Mouse (Mus musculus) lung, postnatal 0 days (tissue): ENCODE measurements around the gene Limk1. TPM values are rescaled to one million over a fixed set of nuclear protein-coding genes. Genes with fewer than 3 reads are reported as not detected.
A peak's percentile ranks its signal among the peaks of the same experiment; 100 is the strongest.

Experiments
- ATAC-seq: fragments of 200-750 bp; cut with Nextera tagmentation; 2 replicates; pipeline ENCODE4 v1.8.0; 2017; ENCODE audit warnings: moderate library complexity
- DNase-seq: peaks from one replicate; pipeline ENCODE4 v3.0.0-alpha.2; 2016; ENCODE audit warnings: low spot score
- H3K27ac ChIP-seq: fragments of 300-500 bp; sonication (generic); 2 replicates; pipeline ENCODE4 v1.5.1; 2014; ENCODE audit warnings: antibody characterized with exemption, mild to moderate bottlenecking, low read length, mixed read lengths
- H3K27me3 ChIP-seq: fragments of 300-500 bp; sonication (generic); replicated peaks from 2 replicates; pipeline ENCODE4 v1.6.1; 2014; ENCODE audit warnings: low read length, mixed read lengths; ENCODE audit not compliant: insufficient read depth
- H3K36me3 ChIP-seq: fragments of 300-500 bp; sonication (generic); 2 replicates; pipeline ENCODE4 v1.6.1; 2014; ENCODE audit warnings: low read length, mixed read lengths; ENCODE audit not compliant: insufficient read depth
- H3K4me1 ChIP-seq: fragments of 300-500 bp; sonication (generic); 2 replicates; pipeline ENCODE4 v1.6.1; 2014; ENCODE audit warnings: antibody characterized with exemption, low read depth, low read length, mixed read lengths; ENCODE audit not compliant: insufficient read depth
- H3K4me2 ChIP-seq: fragments of 300-500 bp; sonication (generic); replicated peaks from 2 replicates; pipeline ENCODE4 v1.6.1; 2014; ENCODE audit warnings: low read depth, mild to moderate bottlenecking, low read length, moderate library complexity, mixed read lengths
- H3K4me3 ChIP-seq: fragments of 300-500 bp; sonication (generic); 2 replicates; pipeline ENCODE4 v1.5.1; 2014; ENCODE audit warnings: low read depth, low read length
- H3K9ac ChIP-seq: fragments of 300-500 bp; sonication (generic); replicated peaks from 2 replicates; pipeline ENCODE4 v1.6.1; 2014; ENCODE audit warnings: low read depth, mild to moderate bottlenecking
- H3K9me3 ChIP-seq: fragments of 300-500 bp; sonication (generic); 2 replicates; pipeline ENCODE4 v1.6.1; 2016; ENCODE audit warnings: low read length, mixed read lengths
- CTCF ChIP-seq: IDR thresholded peaks from 2 replicates; pipeline ENCODE4 v1.5.1; 2016; ENCODE audit warnings: antibody characterized with exemption, mild to moderate bottlenecking
- EP300 ChIP-seq: IDR thresholded peaks from 2 replicates; pipeline ENCODE4 v1.6.1; 2016; ENCODE audit warnings: antibody characterized with exemption, mild to moderate bottlenecking, control low read depth
- WGBS: fragments of 180-500 bp; shearing (Covaris S2); extraction: QIAGEN DNeasy Blood & Tissue Kit; methylation state at CpG from one replicate; pipeline ENCODE4 v1.1.7; 2014; 5-methylcytosine and 5-hydroxymethylcytosine counted together
- polyA plus RNA-seq: library from polyadenylated mRNA; unstranded; fragments of >200 nt; fragmentation: Nextera tagmentation; extraction: Ambion mirVana; gene quantifications from 2 replicates; pipeline ENCODE4 v1.2.1, GENCODE M21; 2015

Limk1 gene
- polyA plus RNA-seq, 1 experiment from 2014 or later: 10.2 TPM

DNA sequence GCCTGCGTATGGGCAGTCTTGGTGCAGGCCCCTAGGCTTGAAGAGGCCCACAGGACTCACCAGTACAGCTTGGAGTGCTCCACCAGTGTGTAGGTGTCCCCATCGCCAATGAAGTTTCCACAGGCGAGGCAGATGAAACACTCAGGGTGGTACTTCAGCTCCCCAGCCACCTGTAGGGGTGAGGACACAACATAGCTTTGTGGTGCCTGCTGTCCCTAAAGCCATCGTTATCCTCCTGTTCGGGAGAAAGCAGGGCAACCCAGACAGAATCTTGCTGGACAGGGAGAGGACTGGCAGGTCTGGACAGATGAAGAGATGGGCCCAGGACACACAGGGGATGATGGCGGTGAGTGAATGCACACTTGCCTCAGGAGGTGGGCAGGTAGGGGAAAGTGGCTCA lies 15.8 kb downstream of the Limk1 start:
- H3K36me3 ChIP-seq: 0 out of 2 replicates have a peak, but pooled peaks cover 14% of the 10 kb centered on the region
- H3K9me3 ChIP-seq: no peaks in the 10 kb centered on the region
- H3K4me3 ChIP-seq: no peak overlapping the region
- H3K9ac ChIP-seq: no peak overlapping the region
- H3K27ac ChIP-seq: no peak overlapping the region
- no peak overlapping the region for H3K4me2 ChIP-seq
- H3K4me1 ChIP-seq: peaks cover 15% of the 10 kb centered on the region; the same call in 1 of the 2 replicates
- TF ChIP-seq CTCF (no peak), EP300 (no peak)
- 88% methylated on average over 6 of the region's 6 CpGs for WGBS
- no peaks in the 10 kb centered on the region for H3K27me3 ChIP-seq
- DNase-seq: no peak
- no peak for ATAC-seq

DNA sequence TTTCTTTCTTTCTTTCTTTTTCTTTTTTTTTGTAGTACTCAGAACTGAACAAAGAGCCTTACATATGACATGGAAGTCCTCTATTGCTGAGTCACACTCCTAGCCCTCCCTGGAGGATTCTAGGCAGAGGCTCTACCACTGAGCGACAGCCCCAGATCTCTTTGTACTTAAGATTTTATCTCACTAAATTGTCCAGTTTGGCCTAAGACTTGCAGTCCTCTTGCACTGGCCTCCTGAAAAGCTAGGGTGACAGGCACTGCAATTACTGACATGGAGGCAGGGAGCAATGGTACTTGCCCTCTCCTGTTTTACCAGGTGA lies 16.2 kb downstream of the Limk1 start:
- H3K36me3 ChIP-seq: 0 out of 2 replicates have a peak, but pooled peaks cover 14% of the 10 kb centered on the region
- TF ChIP-seq EP300 (no peak), CTCF (no peak)
- 0 out of 2 replicates have a peak overlapping the region, but pooled peaks have one; percentile 28 for H3K27ac ChIP-seq
- no peaks in the 10 kb centered on the region for H3K9me3 ChIP-seq
- no peak overlapping the region for H3K4me2 ChIP-seq
- H3K27me3 ChIP-seq: no peaks in the 10 kb centered on the region
- 89% methylated on average over 1 of the region's 1 CpGs for WGBS
- no peak overlapping the region for H3K9ac ChIP-seq
- H3K4me3 ChIP-seq: no peak overlapping the region
- H3K4me1 ChIP-seq: peaks cover 15% of the 10 kb centered on the region; the same call in 1 of the 2 replicates
- no peak for DNase-seq
- ATAC-seq: no peak

DNA sequence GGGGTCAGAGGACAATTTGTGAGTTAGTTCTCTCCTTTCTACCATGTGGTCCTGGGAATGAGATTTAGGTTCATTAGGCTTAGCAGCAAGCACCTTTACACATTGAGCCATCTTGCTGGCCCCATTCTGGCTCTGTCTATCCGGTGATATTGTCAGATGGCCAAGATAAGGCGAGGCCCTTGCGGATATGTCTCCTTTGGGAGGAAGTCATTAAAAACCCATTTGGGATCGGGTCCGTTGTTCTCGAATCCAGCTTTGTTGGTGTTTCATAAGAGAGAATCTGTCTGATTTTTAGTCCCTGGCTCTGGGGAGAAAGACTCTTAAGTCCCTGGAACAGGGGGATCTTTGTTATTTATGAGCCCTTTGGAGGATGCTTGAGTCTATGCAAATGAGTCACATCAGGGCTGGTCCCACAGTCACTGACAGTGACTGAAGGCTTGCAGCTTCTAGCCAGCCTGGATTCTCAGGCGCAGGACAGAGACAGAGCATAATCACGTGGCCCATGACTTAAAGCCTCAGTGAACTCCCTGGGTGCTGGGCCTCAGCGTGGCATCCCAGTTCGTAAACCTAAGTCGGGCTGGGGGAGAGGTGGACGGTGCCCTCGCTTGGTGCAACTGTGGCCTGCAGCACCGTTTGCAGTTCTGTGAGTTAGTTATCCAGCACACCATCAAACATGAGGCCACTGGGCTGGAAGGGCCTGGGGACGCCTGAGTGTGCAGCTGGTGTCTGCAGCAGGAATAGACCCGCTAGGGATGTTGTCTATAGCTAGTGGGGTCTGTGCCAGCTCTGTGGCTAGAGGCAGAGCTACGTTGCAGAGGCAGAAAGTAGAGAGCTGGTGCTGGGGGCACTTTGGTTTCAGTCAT lies 16.8 kb downstream of the Limk1 start:
- TF ChIP-seq CTCF (no peak), EP300 (peak; percentile 12; the same call in 1 of the 2 replicates)
- WGBS: 56% methylated on average over 17 of the region's 17 CpGs
- ATAC-seq: no peak
- Histone ChIP-seq H3K4me3 (no peak overlapping the region), H3K36me3 (0 out of 2 replicates have a peak, but pooled peaks cover 14% of the 10 kb centered on the region), H3K27me3 (no peaks in the 10 kb centered on the region), H3K9ac (no peak overlapping the region), H3K4me2 (no peak overlapping the region), H3K27ac (0 out of 2 replicates have a peak overlapping the region, but pooled peaks have one; percentile 28), H3K9me3 (no peaks in the 10 kb centered on the region), H3K4me1 (peaks cover 13% of the 10 kb centered on the region; the same call in 1 of the 2 replicates)
- DNase-seq: peak; percentile 59

DNA sequence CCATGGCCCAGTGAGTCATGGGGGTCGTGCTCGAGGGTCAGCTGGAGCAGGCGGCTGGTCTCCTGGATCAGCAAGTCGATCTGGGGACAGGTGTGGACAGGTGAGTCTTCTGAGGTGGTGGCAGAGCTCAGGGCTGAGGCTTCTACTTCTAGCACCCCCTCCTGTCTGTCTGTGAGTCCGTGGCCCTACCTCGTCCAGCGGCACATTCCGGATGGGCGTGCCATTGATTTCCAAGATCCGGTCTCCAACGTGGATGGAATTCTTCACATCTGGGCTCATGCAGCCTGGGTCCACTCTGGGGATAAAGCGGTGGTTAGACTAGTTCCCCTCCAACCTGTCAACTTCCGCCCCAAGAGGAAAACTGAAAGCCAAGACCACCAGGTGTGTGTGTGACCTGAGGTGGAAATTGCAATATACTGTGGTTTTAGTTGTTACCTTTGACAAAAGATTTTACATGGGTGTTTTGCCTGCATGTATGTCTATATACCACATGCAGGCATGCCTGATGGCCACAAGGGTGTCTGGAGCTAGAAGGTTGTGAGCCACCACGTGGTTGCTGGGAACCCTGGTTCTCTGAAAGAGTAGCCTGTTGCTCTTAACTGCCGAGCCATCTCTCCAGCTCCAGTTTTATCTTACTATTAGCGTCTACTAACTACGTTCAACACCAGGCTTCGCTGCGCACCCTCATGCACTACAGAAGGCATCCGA lies 19.2 kb downstream of the Limk1 start:
- Histone ChIP-seq H3K9me3 (no peaks in the 10 kb centered on the region), H3K36me3 (peaks cover 30% of the 10 kb centered on the region; the same call in 1 of the 2 replicates), H3K4me3 (no peak overlapping the region), H3K27ac (no peak overlapping the region), H3K4me1 (no peaks in the 10 kb centered on the region), H3K4me2 (no peak overlapping the region), H3K27me3 (no peaks in the 10 kb centered on the region), H3K9ac (no peak overlapping the region)
- 80% methylated on average over 20 of the region's 20 CpGs for WGBS
- no peak for TF ChIP-seq EP300
- peak; percentile 26 for TF ChIP-seq CTCF
- DNase-seq: no peak
- ATAC-seq: no peak

DNA sequence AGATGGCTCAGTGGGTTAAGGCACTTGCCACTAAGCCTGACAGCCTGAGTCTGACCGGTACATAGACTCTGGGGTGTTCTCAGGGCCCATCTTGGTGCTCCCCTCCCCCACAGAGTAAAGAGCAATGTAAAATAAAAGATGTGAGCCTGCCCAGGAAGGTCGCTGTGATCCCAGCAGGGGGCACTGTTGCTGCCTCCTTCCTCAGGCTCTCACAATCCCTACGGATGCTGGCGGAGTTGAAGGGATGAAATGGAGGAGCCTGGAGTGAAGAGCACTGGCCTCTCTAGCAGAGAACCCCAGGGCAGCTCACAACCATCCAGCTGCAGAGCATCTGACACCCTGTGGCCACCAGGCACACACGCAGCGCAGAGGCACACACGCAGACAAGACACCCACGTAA lies 19.9 kb downstream of the Limk1 start:
- Histone ChIP-seq H3K27me3 (no peaks in the 10 kb centered on the region), H3K9me3 (no peaks in the 10 kb centered on the region), H3K4me3 (no peak overlapping the region), H3K36me3 (peaks cover 36% of the 10 kb centered on the region; the same call in 1 of the 2 replicates), H3K4me2 (no peak overlapping the region), H3K9ac (no peak overlapping the region), H3K27ac (no peak overlapping the region), H3K4me1 (no peaks in the 10 kb centered on the region)
- WGBS: 46% methylated on average over 8 of the region's 8 CpGs
- DNase-seq: peak; percentile 76
- ATAC-seq: peak; percentile 71
- TF ChIP-seq CTCF (peak; percentile 77), EP300 (no peak)

DNA sequence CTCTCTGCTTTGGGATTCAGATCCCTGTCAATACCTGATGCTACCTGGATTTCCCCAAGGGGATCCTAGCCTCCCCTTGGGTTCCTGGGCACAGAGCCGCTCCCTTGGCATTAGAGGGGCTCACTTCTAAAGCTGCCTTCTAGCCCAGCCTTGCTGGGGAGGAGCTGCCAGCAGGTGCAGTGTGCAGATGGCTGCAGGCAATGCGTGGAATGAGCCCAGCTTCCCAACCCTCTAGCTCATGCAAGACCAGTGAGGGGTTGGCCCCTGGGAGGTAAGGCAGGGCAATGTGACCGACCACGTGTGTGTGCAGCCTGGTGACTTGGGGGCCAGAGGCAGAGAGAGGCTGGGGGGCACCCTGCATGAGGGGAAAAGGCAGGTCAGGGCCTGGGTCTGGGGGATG lies 31.7 kb downstream of the Limk1 start:
- 88% methylated on average over 4 of the region's 4 CpGs for WGBS
- Histone ChIP-seq H3K27me3 (no peaks in the 10 kb centered on the region), H3K4me3 (no peak overlapping the region), H3K4me1 (0 out of 2 replicates have a peak, but pooled peaks cover 4% of the 10 kb centered on the region), H3K27ac (no peak overlapping the region), H3K36me3 (peaks cover 7% of the 10 kb centered on the region; the same call in 1 of the 2 replicates), H3K9me3 (no peaks in the 10 kb centered on the region), H3K4me2 (no peak overlapping the region), H3K9ac (no peak overlapping the region)
- ATAC-seq (no peak), DNase-seq (no peak)
- no peak for TF ChIP-seq EP300
- TF ChIP-seq CTCF: no peak
